Mouse (Mus musculus): ENCODE measurements at regions not wholly inside any gene's neighbourhood (a gene's known extent, or its start where the extent isn't known, plus 50 kb on each side); places are given as distances from the start of the nearest gene placed in this dataset.
"Not testable (repeated sequence)": the region's sequence is repeated elsewhere in the genome, so short reads cannot be mapped to it uniquely, and the experiment has no call there.

- not testable (repeated sequence) for TF ChIP-seq CTCF (IDR thresholded peaks at IDR 0.05; ENCODE audit: extremely low read depth, insufficient read length, insufficient replicate concordance, low read depth, low read length); POLR2A (IDR thresholded peaks at IDR 0.05; ENCODE audit: low read depth, low read length)
Measured at GRCm38 (mm10) chr11:52471128-52471527, 74.9 kb downstream of the 9530068E07Rik start.

Measured in small intestine, adult 2 months (tissue).